Mouse (Mus musculus): ENCODE results near the gene Tap1. TPM values are rescaled to one million over a fixed set of nuclear protein-coding genes. Genes with fewer than 3 reads are reported as not detected.
"Not testable (repeated sequence)": the region's sequence is repeated elsewhere in the genome, so short reads cannot be mapped to it uniquely, and the experiment has no call there.

The Tap1 gene
- total RNA-seq, 2 experiments from 2014 or later = 2.8 to 3.2 TPM

- no peak for DNase-seq (ENCODE audit: low spot score in 2 of 2)
Observed at GRCm38 (mm10) chr17:34202760-34203442, 15.5 kb downstream of the Tap1 start.

- DNase-seq (ENCODE audit: low spot score in 2 of 2) = no peak
Observed at GRCm38 (mm10) chr17:34203444-34203843, 16.1 kb downstream of the Tap1 start, which contains the start of gene Tap2. TSS of gene Tap2 (plus strand) at chr17:34203527.

GRCm38 (mm10) chr17:34204303-34205010 lies 17.1 kb downstream of the Tap1 start:
- DNase-seq (ENCODE audit: low spot score in 2 of 2) = peak; percentile 84 to 86

GRCm38 (mm10) chr17:34205021-34205745 lies 17.8 kb downstream of the Tap1 start:
- DNase-seq (ENCODE audit: low spot score in 2 of 2) = no peak

GRCm38 (mm10) chr17:34205746-34206176 lies 18.4 kb downstream of the Tap1 start:
- no peak for DNase-seq (ENCODE audit: low spot score in 2 of 2)

GRCm38 (mm10) chr17:34206731-34207130 lies 19.4 kb downstream of the Tap1 start:
- no peak for DNase-seq (ENCODE audit: low spot score in 2 of 2)

- DNase-seq (ENCODE audit: low spot score in 2 of 2) = no peak
Observed at GRCm38 (mm10) chr17:34207456-34207855, 20.1 kb downstream of the Tap1 start.

- no peak for DNase-seq (ENCODE audit: low spot score in 2 of 2)
Observed at GRCm38 (mm10) chr17:34207866-34208265, 20.5 kb downstream of the Tap1 start.

- DNase-seq (ENCODE audit: low spot score in 2 of 2) = no peak
Observed at GRCm38 (mm10) chr17:34208421-34208820, 21.1 kb downstream of the Tap1 start.

- DNase-seq (ENCODE audit: low spot score in 2 of 2) = no peak
Observed at GRCm38 (mm10) chr17:34209680-34210079, 22.3 kb downstream of the Tap1 start.

- DNase-seq (ENCODE audit: low spot score in 2 of 2) = no peak
Observed at GRCm38 (mm10) chr17:34210599-34210998, 23.2 kb downstream of the Tap1 start.

GRCm38 (mm10) chr17:34211746-34212365 lies 24.5 kb downstream of the Tap1 start:
- no peak for DNase-seq (ENCODE audit: low spot score in 2 of 2)

- no peak for DNase-seq (ENCODE audit: low spot score in 2 of 2)
Observed at GRCm38 (mm10) chr17:34213936-34214335, 26.6 kb downstream of the Tap1 start.

- DNase-seq (ENCODE audit: low spot score in 2 of 2) = no peak
Observed at GRCm38 (mm10) chr17:34215176-34215575, 27.8 kb downstream of the Tap1 start.

GRCm38 (mm10) chr17:34217216-34217928 lies 30.0 kb downstream of the Tap1 start:
- DNase-seq (ENCODE audit: low spot score in 2 of 2) = no peak

GRCm38 (mm10) chr17:34217986-34218385 lies 30.6 kb downstream of the Tap1 start:
- DNase-seq (ENCODE audit: low spot score in 2 of 2) = no peak

GRCm38 (mm10) chr17:34218675-34219074 lies 31.3 kb downstream of the Tap1 start:
- no peak for DNase-seq (ENCODE audit: low spot score in 2 of 2)

- peak in 1 of 2 experiments; percentile 34 for DNase-seq (ENCODE audit: low spot score in 2 of 2)
Observed at GRCm38 (mm10) chr17:34219096-34219495, 31.7 kb downstream of the Tap1 start.

- DNase-seq (ENCODE audit: low spot score in 2 of 2) = peak in 1 of 2 experiments; percentile 78
Observed at GRCm38 (mm10) chr17:34219801-34220200, 32.4 kb downstream of the Tap1 start.

GRCm38 (mm10) chr17:34220401-34220800 lies 33.0 kb downstream of the Tap1 start:
- not testable (repeated sequence) for DNase-seq (ENCODE audit: low spot score in 2 of 2)

GRCm38 (mm10) chr17:34224816-34225215 lies 37.5 kb downstream of the Tap1 start:
- DNase-seq (ENCODE audit: low spot score in 2 of 2) = no peak

Data from layer of hippocampus, postnatal 14 days (tissue).